Mouse (Mus musculus) MEL (cell line): ENCODE results near the gene C8a.

ENCODE experiments used
- CHD1 ChIP-seq: IDR thresholded peaks from 2 replicates; pipeline ENCODE4 v1.6.1; 2012; ENCODE audit warnings: low read depth, mild to moderate bottlenecking, inconsistent platforms, low read length, improper control_type of control experiment
- CTCF ChIP-seq, 3 experiments: IDR thresholded peaks in 2 of 3; conservative IDR thresholded peaks in 1 of 3; 2 replicates each; pipeline ENCODE4 v1.5.1; 2011 to 2012; ENCODE audit warnings: low read length in 3 of 3, low read depth in 2 of 3, mild to moderate bottlenecking in 2 of 3, improper control_type of control experiment in 1 of 3, inconsistent platforms in 1 of 3, mixed read lengths in 1 of 3, moderate library complexity in 1 of 3; ENCODE audit not compliant: control insufficient read depth in 1 of 3, insufficient read depth in 1 of 3, poor library complexity in 1 of 3, severe bottlenecking in 1 of 3
- E2F4 ChIP-seq: IDR thresholded peaks from 2 replicates; pipeline ENCODE4 v1.6.1; 2011; ENCODE audit warnings: low read depth, low read length, improper control_type of control experiment, borderline replicate concordance
- EP300 ChIP-seq, 2 experiments: IDR thresholded peaks; 2 replicates each; pipeline ENCODE4 v1.6.1; 2011; ENCODE audit warnings: improper control_type of control experiment in 2 of 2, low read length in 2 of 2, low read depth in 1 of 2, mild to moderate bottlenecking in 1 of 2
- HCFC1 ChIP-seq: IDR thresholded peaks from 2 replicates; pipeline ENCODE4 v1.6.1; 2012; ENCODE audit warnings: low read depth, mild to moderate bottlenecking, inconsistent platforms, low read length, improper control_type of control experiment, moderate library complexity
- MEF2A ChIP-seq: IDR thresholded peaks from 2 replicates; pipeline ENCODE4 v1.6.1; 2014; ENCODE audit warnings: low read depth, mild to moderate bottlenecking, inconsistent platforms, low read length, improper control_type of control experiment; ENCODE audit not compliant: poor library complexity, insufficient replicate concordance, severe bottlenecking; ENCODE audit errors: extremely low read depth
- MXI1 ChIP-seq: IDR thresholded peaks from 2 replicates; pipeline ENCODE4 v1.6.1; 2011; ENCODE audit warnings: mild to moderate bottlenecking, low read depth, low read length, improper control_type of control experiment
- MYC ChIP-seq: IDR thresholded peaks from 2 replicates; pipeline ENCODE4 v1.6.1; 2011; ENCODE audit warnings: low read depth, mild to moderate bottlenecking, low read length, improper control_type of control experiment, moderate library complexity
- POLR2A ChIP-seq, 2 experiments: IDR thresholded peaks; 2 replicates each; pipeline ENCODE4 v1.6.1; 2011 to 2012; ENCODE audit warnings: low read length in 2 of 2, mild to moderate bottlenecking in 2 of 2, control low read depth in 1 of 2, improper control_type of control experiment in 1 of 2, low read depth in 1 of 2, moderate library complexity in 1 of 2; ENCODE audit not compliant: control insufficient read depth in 1 of 2, insufficient read depth in 1 of 2, poor library complexity in 1 of 2
- SMC3 ChIP-seq: IDR thresholded peaks from 2 replicates; pipeline ENCODE4 v1.6.1; 2011; ENCODE audit warnings: low read depth, low read length, improper control_type of control experiment
- USF1 ChIP-seq: IDR thresholded peaks from 2 replicates; pipeline ENCODE4 v1.6.1; 2014; ENCODE audit warnings: low read depth, mild to moderate bottlenecking, inconsistent platforms, low read length, improper control_type of control experiment, moderate library complexity
- ZMIZ1 ChIP-seq: IDR thresholded peaks from 2 replicates; pipeline ENCODE4 v1.6.1; 2012; ENCODE audit warnings: low read depth, mild to moderate bottlenecking, inconsistent platforms, low read length, improper control_type of control experiment, moderate library complexity
- ZNF384 ChIP-seq: IDR thresholded peaks from 2 replicates; pipeline ENCODE4 v1.6.1; 2012; ENCODE audit warnings: low read depth, mild to moderate bottlenecking, inconsistent platforms, low read length, improper control_type of control experiment

DNA sequence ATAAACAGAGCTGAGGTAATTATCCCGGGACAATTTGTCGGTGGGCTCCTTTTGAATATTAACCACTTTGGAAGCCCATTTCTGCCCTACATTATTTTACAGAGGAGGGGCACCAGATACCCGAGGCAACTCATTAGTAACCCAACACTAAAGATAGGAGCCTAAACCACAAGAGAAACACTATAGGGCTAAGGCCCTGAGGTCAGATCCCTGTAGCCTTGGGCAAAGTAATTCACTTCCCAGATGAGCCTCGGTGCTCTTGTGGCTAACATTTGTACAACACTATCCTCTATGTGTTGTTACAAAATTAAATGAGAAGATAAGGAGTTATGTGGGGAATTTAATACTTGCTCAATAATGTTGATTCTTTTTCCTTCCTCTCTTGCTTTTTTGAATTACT, 32.7 kb downstream of the C8a start:
- TF ChIP-seq SMC3, result no peak
- TF ChIP-seq ZNF384, result no peak
- TF ChIP-seq MYC, result no peak
- TF ChIP-seq EP300 (IDR thresholded peaks at IDR 0.05; ENCODE audit: low read depth in 1 of 2, low read length in 2 of 2), result no peak
- TF ChIP-seq HCFC1, result no peak
- no peak for TF ChIP-seq CHD1
- no peak for TF ChIP-seq E2F4
- TF ChIP-seq USF1, result no peak
- no peak for TF ChIP-seq MXI1
- no peak for TF ChIP-seq ZMIZ1
- no peak for TF ChIP-seq CTCF (IDR thresholded peaks at IDR 0.05 in 2 of 3, conservative IDR thresholded peaks at IDR 0.05 in 1 of 3; ENCODE audit: control insufficient read depth in 1 of 3, insufficient read depth in 1 of 3, low read depth in 2 of 3, low read length in 3 of 3, poor library complexity in 1 of 3, severe bottlenecking in 1 of 3)
- TF ChIP-seq MEF2A, result no peak
- TF ChIP-seq POLR2A (IDR thresholded peaks at IDR 0.05; ENCODE audit: control insufficient read depth in 1 of 2, insufficient read depth in 1 of 2, low read depth in 1 of 2, low read length in 2 of 2, poor library complexity in 1 of 2), result no peak
